Mouse (Mus musculus) heart, postnatal 25 days (tissue): ENCODE measurements at regions not wholly inside any gene's neighbourhood (a gene's known extent, or its start where the extent isn't known, plus 50 kb on each side); places are given as distances from the start of the nearest gene placed in this dataset.
"Not testable (repeated sequence)": the region's sequence is repeated elsewhere in the genome, so short reads cannot be mapped to it uniquely, and the experiment has no call there.

Experiments used
- DNase-seq: peaks from one replicate; pipeline ENCODE4 v3.0.0; 2022; ENCODE audit warnings: low spot score
- intact Hi-C: fragments of 180-260 bp; cut with DNase I; formaldehyde crosslinking; loops from one replicate; pipeline ENCODE4 v1.15.1; 2025

DNA sequence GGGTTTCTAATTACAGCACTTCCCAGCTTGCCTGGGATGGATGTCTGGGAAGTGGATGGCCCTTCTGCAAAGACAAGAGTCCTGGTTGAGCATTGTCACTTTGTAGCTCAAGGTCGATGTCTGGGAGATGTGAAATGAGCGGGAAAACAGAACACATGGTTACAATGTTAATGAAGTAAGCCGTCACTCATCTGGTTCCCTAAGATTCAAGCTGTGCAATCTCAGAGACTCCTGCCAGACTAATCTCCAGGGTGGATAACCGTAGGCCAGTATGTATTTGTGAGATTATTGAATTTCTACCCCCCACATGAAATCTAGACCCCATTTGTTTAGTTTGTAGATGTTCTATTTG, 122.5 kb upstream of the Shb start:
- DNase-seq = no peak
- intact Hi-C loops = no loop called here

DNA sequence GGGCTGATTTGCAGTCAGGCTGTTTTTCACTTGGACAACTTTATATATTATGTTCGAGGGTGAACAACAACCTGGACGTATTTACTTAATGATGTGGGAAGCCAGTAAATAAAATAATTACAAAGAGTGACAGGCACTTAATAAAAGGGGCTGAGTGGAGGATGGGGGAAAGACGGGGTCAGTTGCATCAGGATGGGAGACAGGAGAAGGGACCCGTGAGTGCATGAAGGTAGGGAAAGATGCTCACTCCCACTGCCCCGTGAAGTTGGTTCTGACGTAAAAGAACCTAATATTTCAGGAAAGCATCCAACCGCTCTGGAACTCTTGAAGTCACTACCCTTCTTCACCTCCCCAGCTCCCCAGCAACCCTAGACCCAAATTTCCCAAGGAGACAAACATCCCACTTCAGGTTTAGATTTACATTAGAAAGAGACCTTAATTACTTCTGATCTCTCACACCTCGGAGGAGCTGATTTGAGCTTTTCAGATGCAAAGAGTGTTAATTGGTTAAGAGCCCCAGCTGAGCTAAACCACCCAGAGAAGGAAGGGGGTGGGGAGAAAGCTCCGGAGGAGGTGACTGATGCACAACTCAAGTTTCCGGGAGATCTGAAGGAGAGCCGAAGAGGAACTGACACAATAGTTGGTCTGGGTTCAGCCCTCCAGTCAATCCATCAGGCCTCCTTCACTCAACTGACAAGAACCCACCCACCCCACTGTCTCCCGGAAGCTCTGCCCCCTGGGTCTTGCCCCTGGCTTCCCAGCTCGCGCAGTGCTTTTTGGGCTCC, 121.9 kb upstream of the Shb start:
- intact Hi-C loops = no loop called here
- DNase-seq = no peak

DNA sequence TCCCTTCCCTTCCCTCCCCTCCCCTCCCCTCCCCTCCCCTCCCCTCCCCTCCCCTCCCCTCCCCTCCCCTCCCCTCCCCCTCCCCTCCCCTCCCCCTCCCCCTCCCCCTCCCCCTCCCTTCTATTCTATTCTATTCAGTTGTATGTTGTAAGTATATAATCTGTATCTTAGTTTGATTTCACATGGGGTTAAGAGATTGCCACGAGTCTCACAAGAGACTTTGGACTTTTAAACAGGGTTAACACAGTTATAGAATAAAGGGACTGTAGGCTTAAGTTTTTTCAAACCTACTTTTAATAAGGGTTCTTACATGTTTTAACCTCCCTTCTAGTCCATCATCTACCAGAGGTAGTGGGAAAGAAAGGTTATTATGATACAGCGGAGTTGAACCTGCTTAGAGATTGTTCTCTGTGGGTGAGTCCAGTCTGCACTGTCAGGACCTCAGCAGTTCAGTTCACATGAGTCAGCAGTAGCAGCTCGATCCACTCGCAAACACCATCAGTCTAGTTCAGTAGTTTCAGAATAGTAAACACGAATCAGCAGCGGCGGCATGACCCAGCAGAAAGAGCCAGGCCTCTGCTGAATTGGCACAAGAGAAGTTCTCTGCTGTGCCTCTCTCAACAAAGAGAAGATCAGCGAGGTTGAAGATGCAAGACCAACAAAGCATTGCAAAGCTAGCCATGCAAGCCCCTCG, 116.8 kb upstream of the Shb start:
- no peak for DNase-seq
- intact Hi-C loops = no loop called here

DNA sequence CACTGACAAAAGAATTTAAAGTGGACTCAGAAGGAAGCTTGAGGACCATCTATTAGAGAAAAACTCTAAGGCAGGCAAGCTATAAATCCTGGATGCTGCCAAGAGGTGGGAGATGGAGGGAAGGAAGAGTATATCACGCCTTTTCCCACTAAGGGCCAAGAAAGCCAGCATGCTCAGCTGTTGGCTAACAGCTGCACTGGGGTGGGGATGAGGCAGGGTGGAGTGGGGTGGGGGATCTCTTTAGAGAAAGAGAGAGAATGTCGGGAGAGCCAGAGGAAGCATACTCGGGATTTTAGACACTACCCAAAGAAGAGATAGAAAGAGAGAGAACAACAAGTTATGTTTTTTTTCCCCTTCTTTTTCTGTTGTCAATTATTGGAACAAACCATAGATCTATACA, 115.2 kb upstream of the Shb start:
- DNase-seq = no peak
- intact Hi-C loops = no loop called here

DNA sequence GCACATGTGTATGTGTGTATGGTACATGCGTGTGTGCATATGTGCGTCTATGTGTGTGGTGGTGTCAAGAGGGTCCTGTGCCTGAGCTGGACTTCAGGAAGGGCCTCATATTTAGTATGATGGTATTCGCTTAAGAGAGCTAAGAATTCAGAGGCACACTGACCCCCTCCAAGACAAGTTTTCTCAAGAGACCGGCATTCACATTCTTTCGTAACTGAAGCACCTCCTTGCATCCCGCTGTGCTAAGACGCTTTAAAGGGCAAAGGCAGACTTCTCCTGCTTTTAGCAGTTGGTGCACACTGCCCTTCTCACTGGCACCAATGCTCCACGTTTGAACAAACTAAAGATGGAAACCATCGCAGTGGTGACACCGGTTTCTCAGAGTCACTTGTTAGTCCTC, 110.3 kb upstream of the Shb start:
- intact Hi-C loops = no loop called here
- no peak for DNase-seq

DNA sequence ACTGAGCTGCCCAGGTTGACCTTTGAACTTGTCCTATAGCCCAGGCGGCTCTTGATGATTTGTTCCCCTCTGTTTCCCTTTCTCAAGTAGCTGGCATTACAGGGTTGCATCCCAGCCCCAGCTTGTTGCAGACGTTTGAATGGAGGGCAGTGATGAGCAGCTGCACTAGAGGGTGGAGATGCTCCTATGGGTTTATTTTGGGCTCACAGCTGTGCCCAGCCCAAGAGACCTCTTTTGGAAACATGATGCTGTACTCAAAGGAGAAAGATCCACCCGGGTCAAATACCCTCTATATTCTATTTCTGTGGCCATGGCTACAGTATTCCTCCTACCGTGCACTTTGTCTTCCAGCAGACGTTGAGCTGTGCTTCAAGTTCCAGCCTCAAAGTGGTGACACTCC, 109.0 kb upstream of the Shb start:
- DNase-seq = no peak
- intact Hi-C loops = no loop called here

DNA sequence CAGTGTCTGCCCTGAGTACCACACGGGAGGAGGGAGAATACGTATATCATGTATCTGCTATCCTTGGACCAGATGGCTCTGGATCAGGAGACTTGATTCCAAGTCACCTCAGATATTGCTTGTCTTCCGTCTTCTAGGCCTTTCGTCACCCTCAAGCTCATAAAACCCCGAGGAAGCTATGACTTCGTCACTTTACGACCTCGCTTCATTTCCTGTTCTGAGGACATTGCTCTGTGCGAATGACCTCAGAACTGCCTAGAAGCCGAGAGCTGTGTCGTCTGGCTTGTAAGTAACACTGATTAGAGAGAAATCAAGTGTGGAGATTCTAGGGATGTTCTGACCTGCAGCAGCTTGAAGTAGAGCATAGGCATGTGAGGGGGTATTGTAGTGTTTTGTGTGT, 108.4 kb upstream of the Shb start:
- intact Hi-C loops = no loop called here
- no peak for DNase-seq

DNA sequence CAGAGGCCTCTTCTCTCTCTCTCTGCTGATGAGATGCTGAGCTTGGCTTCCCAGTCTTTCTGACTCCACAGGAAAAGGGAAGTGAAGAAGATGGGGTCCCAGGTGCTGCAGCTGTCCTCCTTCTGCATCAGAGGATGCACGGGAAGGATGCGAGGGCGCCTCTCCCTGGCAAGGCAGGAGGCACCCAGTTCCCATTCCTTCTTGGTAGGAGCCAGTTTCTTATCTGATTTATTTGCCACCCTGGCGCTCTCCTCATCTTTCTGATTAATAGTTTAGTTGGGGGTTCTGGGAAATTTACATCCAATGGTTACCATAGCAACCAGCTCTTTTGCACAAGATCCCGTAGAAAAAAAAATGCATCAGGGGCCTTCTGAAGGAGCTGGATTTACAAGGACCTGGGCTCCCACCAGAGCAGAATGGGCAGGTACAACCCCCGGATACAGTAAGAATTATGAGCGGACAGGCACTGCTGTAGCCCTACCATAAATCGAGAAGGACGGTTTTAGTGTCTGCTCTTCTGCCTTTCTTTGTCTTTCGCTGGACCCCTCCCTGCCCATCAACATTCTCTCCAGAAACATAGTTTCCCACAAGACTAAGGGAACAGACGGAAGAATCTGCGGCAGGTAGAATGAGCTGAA, 107.2 kb upstream of the Shb start:
- DNase-seq = no peak

DNA sequence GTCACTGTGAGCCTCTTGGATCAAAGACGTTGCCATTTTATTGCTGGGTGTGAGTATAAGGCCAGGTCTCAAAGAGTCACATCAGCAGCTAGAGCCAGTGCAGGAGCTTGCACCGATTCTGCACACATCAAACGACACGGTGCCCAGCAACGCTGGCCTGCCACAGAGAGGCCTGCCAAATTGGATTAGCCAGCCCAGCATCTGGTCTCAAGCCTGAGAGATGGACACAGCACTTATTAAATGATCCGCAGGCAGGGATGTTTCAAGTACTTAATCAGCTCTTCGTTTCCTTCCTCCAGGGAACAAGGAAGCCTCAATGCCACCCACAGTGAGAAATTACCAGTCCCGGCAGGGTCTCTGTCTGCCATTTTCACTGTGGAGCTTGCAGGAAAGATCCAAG, 106.1 kb upstream of the Shb start:
- intact Hi-C loops = no loop called here
- no peak for DNase-seq

More for the DNA sequence above, 107.2 kb upstream of the Shb start:
- intact Hi-C loops = no loop called here

DNA sequence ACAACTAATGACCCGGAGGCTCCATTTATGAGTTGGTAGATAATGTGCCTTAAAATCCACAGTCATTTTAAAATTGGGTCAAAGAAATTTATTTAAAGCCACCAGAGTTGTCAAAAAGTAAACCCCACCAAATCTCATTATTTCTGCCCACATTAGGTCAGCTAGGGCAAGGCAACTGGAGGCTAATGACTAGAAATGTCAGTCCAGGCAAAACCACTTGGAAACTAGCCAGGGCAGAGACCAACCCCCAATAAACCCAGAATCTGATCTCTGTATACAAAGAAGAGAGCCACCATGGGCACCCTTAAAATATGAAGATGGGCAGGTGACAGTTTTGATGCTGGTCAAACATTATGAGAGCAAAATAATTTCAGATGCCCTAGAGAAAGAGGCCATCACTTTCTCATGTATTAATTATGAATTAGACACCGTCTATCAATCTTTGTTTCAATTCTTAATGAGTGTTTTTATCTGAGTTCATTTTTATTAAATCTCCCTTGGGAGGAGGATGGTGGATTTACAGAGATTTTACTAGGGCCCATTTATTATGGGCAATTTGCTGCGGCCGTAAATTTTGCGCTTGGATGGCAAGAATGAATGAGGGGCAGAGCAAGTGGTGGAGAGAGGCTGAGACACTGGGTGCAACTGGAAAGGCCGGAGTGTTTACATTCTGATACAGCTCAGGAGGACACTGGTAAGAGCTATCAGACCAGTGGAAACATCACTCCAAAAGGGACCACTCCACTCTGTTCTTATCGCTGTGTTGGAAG, 99.2 kb upstream of the Shb start:
- DNase-seq = no peak
- intact Hi-C loops = no loop called here

DNA sequence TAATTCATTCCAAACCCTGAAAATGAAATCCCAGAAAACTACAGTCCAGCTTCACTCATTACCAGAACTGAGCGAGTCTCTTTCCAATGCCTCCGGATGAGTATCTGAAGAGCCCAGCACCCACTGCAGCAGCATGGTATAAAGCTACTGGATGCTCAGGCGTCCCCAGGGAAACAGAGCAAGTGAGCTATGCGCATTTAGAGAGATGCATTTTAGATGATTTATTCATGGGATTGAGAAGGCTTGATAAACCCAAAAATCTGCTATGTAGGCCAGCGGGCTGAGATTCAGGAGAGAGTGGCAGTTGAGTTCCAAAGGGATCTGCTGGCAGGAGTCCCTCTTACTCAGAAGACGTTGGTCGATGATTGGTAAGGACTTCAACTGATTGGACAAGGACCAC, 93.4 kb upstream of the Shb start:
- DNase-seq = no peak
- intact Hi-C loops = no loop called here

DNA sequence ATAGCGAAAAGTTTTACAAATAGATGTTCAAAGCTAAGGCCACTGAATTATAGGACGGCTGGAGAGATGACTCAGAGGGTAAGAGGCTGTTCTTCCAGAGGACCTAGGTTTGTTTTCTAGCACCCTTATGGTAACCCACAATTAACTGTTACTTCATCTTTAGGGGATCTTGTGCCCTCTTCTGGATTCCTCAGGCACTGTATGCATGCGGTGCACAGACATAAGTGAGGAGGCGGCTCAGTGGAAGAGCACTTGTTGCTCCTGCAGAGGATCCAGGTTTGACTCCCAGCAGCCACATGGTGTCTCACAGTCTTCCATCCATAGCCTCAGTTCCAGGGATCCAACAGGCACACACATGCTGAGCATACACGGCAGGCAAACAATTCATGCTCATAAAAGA, 89.7 kb upstream of the Shb start:
- DNase-seq = no peak
- intact Hi-C loops = no loop called here

DNA sequence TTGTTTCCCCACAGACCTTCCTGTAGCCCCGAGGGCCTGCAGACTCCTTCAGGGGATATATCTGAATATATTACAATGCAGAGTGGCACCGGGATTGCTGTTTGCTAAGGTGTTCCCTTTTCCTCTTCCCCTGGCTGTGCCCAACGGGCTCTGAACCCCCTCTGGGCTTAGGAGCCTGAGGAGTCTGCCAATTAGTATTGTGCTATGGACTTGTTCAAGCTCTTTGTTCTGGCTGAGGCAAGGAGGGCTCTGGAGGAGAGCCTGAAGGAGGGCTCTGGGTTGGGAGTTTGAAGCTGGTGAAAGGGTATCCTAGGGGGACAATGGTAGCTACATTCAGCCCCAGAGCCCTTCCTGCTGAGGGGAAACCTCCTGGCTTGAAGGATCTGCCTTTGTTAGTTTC, 84.9 kb upstream of the Shb start:
- intact Hi-C loops = no loop called here
- no peak for DNase-seq

DNA sequence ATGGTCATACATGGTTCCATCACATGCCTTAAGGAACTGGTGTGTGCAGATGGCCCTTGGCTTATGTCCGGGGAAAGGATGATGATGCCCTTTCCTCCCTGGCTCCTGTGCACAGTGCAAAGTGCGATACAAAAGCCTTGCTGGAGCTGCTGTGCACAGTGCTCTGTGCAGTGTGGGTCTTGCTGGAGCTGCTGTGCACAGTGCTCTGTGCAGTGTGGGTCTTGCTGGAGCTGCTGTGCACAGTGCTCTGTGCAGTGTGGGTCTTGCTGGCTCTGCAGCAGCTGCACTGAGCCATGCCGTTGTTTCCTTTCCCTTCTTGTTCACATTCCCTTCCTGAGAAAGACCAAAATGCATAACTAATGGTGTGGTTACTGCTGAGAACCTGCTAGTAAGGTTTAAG, 81.2 kb upstream of the Shb start:
- DNase-seq = not testable (repeated sequence)
- intact Hi-C loops = loop anchor here (2.0 to 5.0 kb wide), 3 partner anchors 66 to 195 kb away; partner anchors contain the start of gene Shb

DNA sequence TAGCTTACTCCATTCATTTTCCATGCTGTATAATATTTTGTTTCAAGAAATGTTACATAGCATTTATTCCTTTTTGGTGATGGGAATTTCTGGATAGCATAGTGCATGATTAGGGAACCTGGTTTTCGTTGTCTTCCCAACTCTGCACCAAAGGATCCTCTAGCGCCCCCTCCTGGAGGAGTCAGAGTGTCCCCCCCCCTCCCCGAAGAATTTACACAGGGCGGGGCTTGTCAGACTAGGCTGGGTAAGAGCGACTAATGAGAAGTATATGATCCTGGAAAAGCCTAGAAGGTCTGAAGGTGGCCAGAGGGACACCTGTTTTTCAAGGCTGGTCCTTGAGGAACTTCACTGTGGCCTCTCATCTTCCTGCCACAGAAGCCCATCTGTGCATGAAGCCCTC, 79.9 kb upstream of the Shb start:
- DNase-seq = no peak
- intact Hi-C loops = loop anchor here (2.0 to 5.0 kb wide), 3 partner anchors 65 to 193 kb away; partner anchors contain the start of gene Shb

DNA sequence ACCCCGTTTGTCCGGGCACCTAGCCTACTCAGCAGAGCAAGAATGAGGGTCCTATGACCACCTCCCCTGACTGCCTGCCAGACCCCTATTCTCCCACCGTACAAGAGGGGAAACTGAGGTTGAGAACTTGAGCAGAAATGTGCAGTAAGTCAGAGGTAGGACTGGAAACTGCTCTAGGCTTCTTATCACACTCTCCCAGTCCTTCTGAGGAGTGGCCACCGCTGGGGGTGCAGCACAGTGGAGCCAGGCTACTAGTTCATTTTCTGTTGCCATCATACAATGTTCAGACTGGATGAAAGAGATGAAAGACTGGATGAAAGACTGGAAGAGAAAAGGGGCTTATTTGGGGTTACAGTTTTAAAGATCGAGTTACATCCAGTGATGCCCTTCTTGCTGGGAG, 78.7 kb upstream of the Shb start:
- intact Hi-C loops = loop anchor here (5.0 kb wide), 2 partner anchors 64 to 79 kb away; partner anchors contain the start of gene Shb
- no peak for DNase-seq

DNA sequence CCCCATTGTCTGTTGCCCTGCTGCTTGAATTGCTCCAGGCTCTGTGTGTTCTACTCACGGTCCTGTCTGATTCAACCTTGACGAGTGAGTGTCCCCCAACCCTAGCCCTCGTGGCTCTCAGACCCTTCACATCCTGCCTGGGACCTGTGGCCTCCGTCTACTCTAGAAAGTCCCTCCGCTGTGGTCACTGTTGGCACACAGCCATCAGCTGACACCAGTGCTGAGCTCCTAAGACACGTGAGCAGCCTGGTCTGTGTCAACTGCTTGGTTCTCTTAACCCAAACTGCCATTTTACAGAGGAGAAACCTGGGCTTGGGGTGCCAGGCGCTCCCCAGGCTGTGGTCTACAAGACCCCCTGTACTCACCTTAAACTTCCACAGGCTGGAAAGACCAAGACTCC, 74.3 kb upstream of the Shb start:
- DNase-seq = no peak
- intact Hi-C loops = no loop called here

DNA sequence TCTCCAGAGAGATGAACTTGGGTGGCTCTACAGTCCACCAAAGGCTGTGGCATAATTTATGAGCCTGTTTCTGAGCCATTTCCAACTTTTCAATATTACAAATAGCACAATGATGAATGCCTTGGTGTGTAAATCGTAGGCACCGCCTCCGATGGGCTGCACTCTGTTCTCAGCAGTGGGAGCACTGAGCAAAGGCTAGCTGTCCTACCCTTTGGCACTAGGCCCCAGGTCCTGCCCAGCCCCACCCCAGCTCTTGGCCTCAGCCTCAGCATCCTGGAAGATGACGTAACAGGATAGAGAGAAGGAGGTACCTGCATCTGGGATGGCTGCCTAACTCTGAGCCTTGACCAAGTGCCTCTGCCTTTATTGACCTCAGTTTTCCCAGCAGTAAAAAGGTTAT, 73.4 kb upstream of the Shb start:
- intact Hi-C loops = no loop called here
- DNase-seq = no peak

DNA sequence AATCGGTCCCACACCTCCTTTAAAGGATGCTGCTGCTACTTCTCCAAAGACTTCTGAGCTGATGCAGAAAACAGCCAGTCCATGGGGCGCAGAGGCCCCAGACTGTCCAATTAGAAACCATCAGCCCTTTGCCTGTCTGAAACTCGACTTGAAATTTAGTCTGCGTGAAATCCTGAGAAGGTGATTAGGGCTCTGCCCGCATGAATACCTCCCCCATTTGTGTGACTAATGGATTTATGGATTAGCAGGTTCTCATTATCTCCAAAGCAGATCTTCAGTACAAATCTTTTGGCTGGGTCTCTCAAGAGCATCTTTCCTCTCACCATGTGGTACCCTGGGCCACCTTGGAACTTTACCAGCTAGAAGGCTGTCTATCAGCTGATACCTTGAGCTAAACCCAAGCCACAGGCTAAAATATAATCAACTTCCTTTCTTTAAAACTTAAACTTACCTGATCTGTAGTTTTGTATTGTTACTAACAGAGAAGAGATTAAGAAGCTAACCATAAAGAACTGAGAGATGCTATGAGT, 72.1 kb upstream of the Shb start:
- no peak for DNase-seq
- intact Hi-C loops = no loop called here

DNA sequence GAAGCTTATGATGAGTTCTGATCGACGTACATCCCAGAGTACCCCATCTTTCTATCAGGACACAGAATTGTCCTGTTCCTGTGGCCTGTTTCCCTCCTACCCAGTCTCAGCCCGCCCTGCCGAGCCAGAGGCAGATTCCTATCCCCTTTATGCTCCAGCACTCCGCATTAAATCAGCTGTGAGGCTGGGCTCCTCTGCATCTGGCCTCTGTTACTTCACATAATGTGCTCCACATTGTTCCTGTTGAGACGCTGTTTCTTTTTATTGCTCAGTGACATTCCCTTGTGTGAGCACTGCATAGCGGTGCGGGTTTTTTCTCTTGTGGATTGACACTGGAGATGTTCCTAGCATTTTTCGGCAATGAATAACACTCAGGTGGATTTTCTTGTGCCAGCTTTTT, 68.2 kb upstream of the Shb start:
- no peak for DNase-seq
- intact Hi-C loops = no loop called here
